Mouse (Mus musculus) kidney, postnatal 25 days (tissue): ENCODE data around the gene Gm47429.
A peak's percentile ranks its signal among the peaks of the same experiment; 100 is the strongest.
"Not testable (repeated sequence)": the region's sequence is repeated elsewhere in the genome, so short reads cannot be mapped to it uniquely, and the experiment has no call there.

Source experiments
- DNase-seq, 2 experiments: peaks; one replicate each; pipeline ENCODE4 v3.0.0; 2021; ENCODE audit warnings: mixed read lengths in 2 of 2

The Gm47429 gene

GRCm38 (mm10) chr13:50443812-50444211 is at the start of gene Gm47429:
Gm47429 (minus strand) TSS chr13:50443912.
- no peak for DNase-seq

- not testable (repeated sequence) for DNase-seq
These were observed 44.8 kb upstream of the Gm47429 start for GRCm38 (mm10) chr13:50488510-50488909.

GRCm38 (mm10) chr13:50467007-50467406 is 23.3 kb upstream of the Gm47429 start, which contains the start of gene Nutm2:
Nutm2 (plus strand) TSS chr13:50467307.
- DNase-seq = no peak

- DNase-seq = peak; percentile 27 to 48
These were observed 21.2 kb upstream of the Gm47429 start for GRCm38 (mm10) chr13:50464621-50465562.

- not testable (repeated sequence) for DNase-seq
These were observed 16.7 kb upstream of the Gm47429 start for GRCm38 (mm10) chr13:50460433-50460832.

- no peak for DNase-seq
These were observed 9.7 kb upstream of the Gm47429 start for GRCm38 (mm10) chr13:50453426-50453825.

GRCm38 (mm10) chr13:50452266-50452665 is 8.6 kb upstream of the Gm47429 start:
- peak in 1 of 2 experiments; percentile 4 for DNase-seq

- DNase-seq = no peak
These were observed 1.5 kb upstream of the Gm47429 start for GRCm38 (mm10) chr13:50445261-50445660.

- no peak for DNase-seq
These were observed 17.0 kb downstream of the Gm47429 start for GRCm38 (mm10) chr13:50426686-50427085.

- DNase-seq = no peak
These were observed 19.2 kb downstream of the Gm47429 start for GRCm38 (mm10) chr13:50424517-50424916.

GRCm38 (mm10) chr13:50423625-50424209 is 20.0 kb downstream of the Gm47429 start:
- peak in 1 of 2 experiments; percentile 56 for DNase-seq

GRCm38 (mm10) chr13:50418421-50418820 is 25.3 kb downstream of the Gm47429 start:
- no peak for DNase-seq

GRCm38 (mm10) chr13:50417389-50418183 is 26.1 kb downstream of the Gm47429 start, which contains the start of gene Fbxw17:
Fbxw17 (plus strand) TSS chr13:50417864.
- DNase-seq = peak; percentile 77 to 88
